ENCODE assay signal across 10 mouse cellular contexts in the genomic region with DNA sequence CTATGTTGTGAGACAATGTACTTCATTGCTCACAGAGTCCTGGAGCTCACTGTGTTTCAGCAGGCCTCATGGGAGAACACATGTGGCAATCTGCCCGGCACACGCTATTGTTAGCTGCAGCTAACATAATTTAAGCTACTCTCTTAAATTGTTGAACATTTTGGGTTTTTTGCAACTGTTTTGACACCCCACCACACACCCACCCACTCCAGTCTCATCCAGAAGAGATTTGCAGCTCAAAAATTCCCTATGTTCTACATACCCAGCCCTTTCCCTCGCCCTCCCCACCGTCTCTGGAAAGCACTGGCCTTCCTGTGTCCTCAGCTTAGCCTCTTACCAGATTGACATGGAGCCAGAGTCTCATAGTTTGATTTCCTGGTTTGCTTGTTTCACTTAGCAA. TPM values are rescaled to one million over a fixed set of nuclear protein-coding genes. Genes with fewer than 3 reads are reported as not detected.
DNase-seq lines count a peak whose midpoint lies in the region; ATAC-seq and TF ChIP-seq lines count a peak whose summit lies in the region.
"Had no signal": no experiment of that assay in that cellular context is flagged by ENCODE, and none has a peak within 500 bp of the region (broad histone marks: within the 10 kb centered on the region; RNA-seq: fewer than 3 reads in every experiment).

No protein-coding gene starts in this region.

- no peak for ATAC-seq in limb, embryonic 14.5 days (ENCODE audit: low FRiP score, low read depth)
- ATAC-seq in forebrain, embryonic 11.5 days (replicated peaks; ENCODE audit: low FRiP score): no peak
- ATAC-seq in midbrain, embryonic 15.5 days (replicated peaks): no peak

- H3K9ac ChIP-seq in limb, embryonic 14.5 days (ENCODE audit: low read depth, low read length, severe bottlenecking): no peak overlapping the region
- H3K9ac ChIP-seq in forebrain, embryonic 11.5 days (ENCODE audit: low read length): no peak overlapping the region
- no peak overlapping the region for H3K9ac ChIP-seq in midbrain, embryonic 15.5 days

- no peaks in the 10 kb centered on the region for H3K27me3 ChIP-seq in limb, embryonic 14.5 days (ENCODE audit: control insufficient read depth, insufficient read depth, low read length)
- H3K27me3 ChIP-seq in limb, embryonic 10.5 days (ENCODE audit: low read depth, poor library complexity, severe bottlenecking): no peaks in the 10 kb centered on the region; the same call in 1 of the 2 replicates
- H3K27me3 ChIP-seq in forebrain, embryonic 11.5 days (ENCODE audit: control insufficient read depth, insufficient read depth, low read length): no peaks in the 10 kb centered on the region
- H3K27me3 ChIP-seq in midbrain, embryonic 15.5 days (replicated peaks): no peaks in the 10 kb centered on the region

- H3K4me3 ChIP-seq in limb, embryonic 14.5 days (replicated peaks; ENCODE audit: low read length): no peak overlapping the region
- no peak overlapping the region for H3K4me3 ChIP-seq in limb, embryonic 10.5 days
- no peak overlapping the region for H3K4me3 ChIP-seq in forebrain, embryonic 11.5 days (ENCODE audit: low read depth, low read length)
- H3K4me3 ChIP-seq in midbrain, embryonic 15.5 days: no peak overlapping the region
- H3K4me3 ChIP-seq: myocyte had no signal

- H3K36me3 ChIP-seq in limb, embryonic 14.5 days (ENCODE audit: control insufficient read depth, insufficient read depth, low read length): no peaks in the 10 kb centered on the region
- H3K36me3 ChIP-seq in limb, embryonic 10.5 days: no peaks in the 10 kb centered on the region
- H3K36me3 ChIP-seq in forebrain, embryonic 11.5 days (ENCODE audit: control insufficient read depth, insufficient read depth, low read length): no peaks in the 10 kb centered on the region
- no peaks in the 10 kb centered on the region for H3K36me3 ChIP-seq in midbrain, embryonic 15.5 days (replicated peaks)

- H3K4me1 ChIP-seq in limb, embryonic 14.5 days (ENCODE audit: control insufficient read depth, insufficient read depth, low read length): no peaks in the 10 kb centered on the region
- H3K4me1 ChIP-seq in limb, embryonic 10.5 days: no peaks in the 10 kb centered on the region
- no peaks in the 10 kb centered on the region for H3K4me1 ChIP-seq in forebrain, embryonic 11.5 days (replicated peaks; ENCODE audit: control insufficient read depth, insufficient read depth, low read length)
- H3K4me1 ChIP-seq in midbrain, embryonic 15.5 days: no peaks in the 10 kb centered on the region

- TF ChIP-seq POLR2A in limb, embryonic 14.5 days (IDR thresholded peaks at IDR 0.05; ENCODE audit: borderline replicate concordance, extremely low read depth, insufficient read depth, insufficient read length): no peak

- H3K27ac ChIP-seq in limb, embryonic 14.5 days (replicated peaks; ENCODE audit: low read depth, low read length): no peak overlapping the region
- no peak overlapping the region for H3K27ac ChIP-seq in limb, embryonic 10.5 days
- H3K27ac ChIP-seq in forebrain, embryonic 11.5 days (ENCODE audit: low read depth, low read length): no peak overlapping the region
- no peak overlapping the region for H3K27ac ChIP-seq in midbrain, embryonic 15.5 days

- DNase-seq in limb, embryonic 14.5 days (ENCODE audit: low spot score): peak; percentile 31
- no peak for DNase-seq in limb, embryonic 10.5 days (ENCODE audit: low spot score)
- peak; percentile 48 to 77 for DNase-seq in gastrocnemius, postnatal 4 days (ENCODE audit: low spot score in 2 of 2)
- peak; percentile 77 to 85 for DNase-seq in layer of hippocampus, adult 8-10 months (ENCODE audit: low spot score in 2 of 2)
- DNase-seq in right cerebral cortex, postnatal 4 days: peak; percentile 76
- DNase-seq in T-cell, adult 2 months (ENCODE audit: low spot score): no peak
- DNase-seq in forebrain, embryonic 11.5 days (ENCODE audit: low spot score): no peak
- DNase-seq: cerebellum, postnatal 25 days had no signal

- H3K9me3 ChIP-seq in limb, embryonic 14.5 days (ENCODE audit: control insufficient read depth, low read length): no peaks in the 10 kb centered on the region
- 0 out of 2 replicates have a peak, but pooled peaks cover 2% of the 10 kb centered on the region for H3K9me3 ChIP-seq in limb, embryonic 10.5 days (replicated peaks)
- no peaks in the 10 kb centered on the region for H3K9me3 ChIP-seq in forebrain, embryonic 11.5 days (ENCODE audit: control insufficient read depth, low read length)
- no peaks in the 10 kb centered on the region for H3K9me3 ChIP-seq in midbrain, embryonic 15.5 days

- H3K4me2 ChIP-seq in limb, embryonic 14.5 days (replicated peaks; ENCODE audit: low read depth, low read length, severe bottlenecking): no peak overlapping the region
- no peak overlapping the region for H3K4me2 ChIP-seq in forebrain, embryonic 11.5 days (ENCODE audit: low read depth, low read length, severe bottlenecking)
- H3K4me2 ChIP-seq in midbrain, embryonic 15.5 days: no peak overlapping the region

- WGBS in limb, embryonic 14.5 days: 89% methylated on average over 4 of the region's 4 CpGs
- WGBS in limb, embryonic 10.5 days: 94% methylated on average over 4 of the region's 4 CpGs
- 95% methylated on average over 4 of the region's 4 CpGs for WGBS in forebrain, embryonic 11.5 days
- 86% methylated on average over 4 of the region's 4 CpGs for WGBS in midbrain, embryonic 15.5 days

RNA-seq across cellular contexts. Expression of a gene that starts 17.7 kb away (rescaled TPM):
- polyA plus RNA-seq in limb, embryonic 14.5 days (2012; rRNA removed): 51.7 and 65.4 TPM in 2 replicates
- 77.7 and 82.5 TPM in 2 replicates for polyA plus RNA-seq in limb, embryonic 14.5 days (2014; fragmentation: Nextera tagmentation; extraction: Ambion mirVana)
- polyA plus RNA-seq in limb, embryonic 10.5 days (2016; fragmentation: Nextera tagmentation; extraction: Ambion mirVana): 136 and 140 TPM in 2 replicates
- 10 to 100 TPM; 30.9 to 36.3 TPM for total RNA-seq in gastrocnemius, postnatal 4 days (2021)
- total RNA-seq in layer of hippocampus, adult 8-10 months (2022): 100 to 1,000 TPM; 125 to 130 (median 128) TPM
- 221 and 230 TPM in 2 replicates for polyA plus RNA-seq in forebrain, embryonic 11.5 days (2014; fragmentation: Nextera tagmentation; extraction: Ambion mirVana)
- 157 and 159 TPM in 2 replicates for polyA plus RNA-seq in midbrain, embryonic 15.5 days (2015; fragmentation: Nextera tagmentation; extraction: Ambion mirVana)

RNA-seq across cellular contexts. Expression of a gene that starts 55.5 kb away (rescaled TPM):
- 3.8 and 8.2 TPM in 2 replicates for polyA plus RNA-seq in limb, embryonic 14.5 days (2012; rRNA removed)
- polyA plus RNA-seq in limb, embryonic 14.5 days (2014; fragmentation: Nextera tagmentation; extraction: Ambion mirVana): 7.8 and 10.8 TPM in 2 replicates
- polyA plus RNA-seq in limb, embryonic 10.5 days (2016; fragmentation: Nextera tagmentation; extraction: Ambion mirVana): 6.5 and 7.9 TPM in 2 replicates
- 10 to 100 TPM; 12.2 to 18.9 TPM for total RNA-seq in gastrocnemius, postnatal 4 days (2021)
- 10 to 100 TPM; 28.0 to 34.3 (median 30.4) TPM for total RNA-seq in layer of hippocampus, adult 8-10 months (2022)
- 6.4 and 8.6 TPM in 2 replicates for polyA plus RNA-seq in forebrain, embryonic 11.5 days (2014; fragmentation: Nextera tagmentation; extraction: Ambion mirVana)
- 11.5 and 14.1 TPM in 2 replicates for polyA plus RNA-seq in midbrain, embryonic 15.5 days (2015; fragmentation: Nextera tagmentation; extraction: Ambion mirVana)

Comparison
In these comparisons a context has a peak if more than half of its experiments do, and no peak if none do; other contexts are left out.
1. DNase-seq: peak in limb, embryonic 14.5 days (single experiment), gastrocnemius, postnatal 4 days (2 of 2), layer of hippocampus, adult 8-10 months (2 of 2) and right cerebral cortex, postnatal 4 days (single experiment); none in limb, embryonic 10.5 days (single experiment), T-cell, adult 2 months (single experiment) and forebrain, embryonic 11.5 days (single experiment).